Mouse (Mus musculus): Measurements from ENCODE around the gene Blmh. TPM values are rescaled to one million over a fixed set of nuclear protein-coding genes. Genes with fewer than 3 reads are reported as not detected.

The Blmh gene
- total RNA-seq, 2 experiments from 2014 or later: 68.5 to 69.9 TPM

DNA sequence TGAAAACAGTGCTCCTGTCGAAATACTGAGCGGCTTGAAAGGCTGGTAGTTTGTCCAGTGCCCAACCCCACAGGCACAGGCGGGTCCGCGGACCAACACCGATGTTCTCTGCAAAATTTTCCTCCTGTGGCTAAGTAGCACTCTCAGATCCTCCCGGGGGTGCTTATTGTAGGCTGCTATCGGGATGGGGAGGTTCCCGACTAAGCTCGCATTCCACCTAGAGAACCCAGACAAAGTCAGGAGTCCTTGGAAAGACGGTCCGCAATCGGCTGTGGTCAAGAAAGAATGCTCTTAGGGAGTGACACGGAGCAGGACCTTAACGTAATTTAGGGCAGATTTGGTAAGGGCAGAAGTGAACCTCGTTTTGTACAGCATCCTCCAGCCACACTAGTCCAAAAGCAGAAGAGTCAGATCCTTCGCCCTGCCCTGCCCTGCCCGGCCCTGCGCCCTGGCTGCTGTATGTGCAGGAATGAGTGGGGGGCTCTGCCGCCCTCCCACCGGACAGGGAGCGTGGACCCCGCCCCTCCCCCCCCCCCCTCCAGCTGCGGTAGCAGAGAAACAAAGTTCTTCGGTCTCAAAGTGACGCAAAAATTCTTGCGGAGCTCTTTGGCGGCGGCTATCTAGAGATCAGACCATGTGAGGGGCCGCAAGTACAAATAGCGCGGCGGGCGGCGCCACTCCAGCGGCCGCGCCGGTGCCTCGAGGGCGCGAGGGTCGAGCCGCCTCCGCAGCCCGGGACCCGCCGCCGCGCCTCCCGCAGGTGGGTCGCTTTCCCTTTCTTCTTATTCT is 73.5 kb downstream of the Blmh start, which contains the start of gene Slc6a4:
TSS of gene Slc6a4 (plus strand) at position 688 of the 789 bp plus-strand sequence.
- no peak for DNase-seq (ENCODE audit: low spot score in 2 of 2)

DNA sequence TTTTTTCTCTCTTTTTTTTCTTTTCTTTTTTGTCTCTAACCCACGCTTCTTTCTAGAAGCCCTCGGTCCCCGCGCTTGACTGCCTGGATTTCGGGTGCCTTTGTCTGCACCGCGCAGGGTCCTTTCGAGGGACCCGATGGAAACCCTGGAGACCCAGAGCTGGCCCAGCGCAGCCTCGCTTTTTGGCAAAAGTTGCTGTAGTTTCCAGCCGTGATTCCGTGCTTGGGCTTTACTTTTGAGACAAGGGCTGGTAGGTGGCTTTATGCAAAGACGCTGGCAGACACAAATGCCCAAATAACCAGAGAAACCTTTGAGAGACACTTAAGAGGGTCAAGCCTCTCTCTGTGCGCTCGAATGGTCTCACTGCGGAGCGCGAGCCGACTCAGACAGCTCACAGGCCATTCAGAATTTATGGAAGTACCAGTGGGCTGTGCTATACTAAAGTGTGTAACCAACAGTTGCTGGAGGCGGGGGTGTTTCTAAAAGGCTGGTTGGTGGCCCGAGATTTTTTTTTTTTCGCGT is 74.2 kb downstream of the Blmh start:
- DNase-seq (ENCODE audit: low spot score in 2 of 2): peak in 1 of 2 experiments; percentile 15

DNA sequence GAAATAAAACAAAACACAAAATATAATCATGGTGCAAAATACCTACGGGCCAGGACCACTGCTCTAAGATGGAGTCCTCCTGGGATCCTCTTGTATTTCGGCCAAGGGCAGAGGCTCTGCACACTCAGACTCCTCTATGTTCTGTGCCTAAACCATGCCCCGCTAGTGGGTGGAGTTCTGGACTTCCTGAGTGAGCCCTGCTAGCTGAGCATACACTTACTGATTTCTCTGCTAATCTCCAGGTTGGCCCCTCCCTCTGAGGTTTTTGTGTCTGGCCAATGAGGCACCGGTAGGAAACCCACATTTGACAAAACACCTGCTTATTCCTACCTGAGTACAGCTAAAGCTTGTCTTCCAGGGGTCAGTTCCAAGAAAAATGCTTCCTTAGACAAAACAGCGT is 76.1 kb downstream of the Blmh start:
- DNase-seq (ENCODE audit: low spot score in 2 of 2): no peak

DNA sequence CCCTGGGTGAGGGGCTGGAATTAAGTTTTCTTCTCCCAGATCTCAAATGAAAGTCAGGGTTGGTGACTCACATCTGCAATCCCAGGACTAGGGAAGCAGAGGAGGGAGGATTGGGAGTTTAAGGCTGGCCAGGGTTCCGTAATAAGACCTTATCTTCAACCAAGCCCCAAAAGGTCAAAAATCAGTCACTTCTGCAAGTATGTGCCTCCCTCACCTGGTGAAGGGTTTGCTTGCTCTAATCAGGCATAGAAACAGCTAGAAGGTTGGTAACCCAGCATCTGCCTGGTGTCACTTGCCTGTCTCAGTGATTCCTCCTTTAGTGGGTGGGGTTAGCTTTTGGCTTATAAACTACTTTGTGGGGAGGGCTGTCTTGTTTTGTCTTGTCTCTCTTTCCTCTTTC is 77.8 kb downstream of the Blmh start:
- DNase-seq (ENCODE audit: low spot score in 2 of 2): no peak

DNA sequence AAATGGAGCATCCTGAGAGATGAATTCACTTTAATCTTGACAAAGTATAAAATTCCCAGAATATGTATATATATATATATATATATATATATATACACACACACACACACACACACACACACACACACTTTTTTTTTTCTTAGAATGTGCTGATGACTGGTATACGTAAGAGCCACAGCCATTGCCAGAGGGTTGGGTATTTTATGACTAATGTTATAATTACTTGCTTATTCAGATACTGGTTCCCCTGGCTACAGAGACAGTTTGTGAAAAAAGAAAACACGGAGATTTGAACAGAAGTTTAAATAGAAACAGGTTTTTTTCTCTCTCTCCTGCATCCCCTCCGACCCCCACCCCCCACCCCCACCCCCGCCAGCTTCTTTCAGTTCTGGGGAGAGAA is 81.3 kb downstream of the Blmh start:
- DNase-seq (ENCODE audit: low spot score in 2 of 2): no peak

DNA sequence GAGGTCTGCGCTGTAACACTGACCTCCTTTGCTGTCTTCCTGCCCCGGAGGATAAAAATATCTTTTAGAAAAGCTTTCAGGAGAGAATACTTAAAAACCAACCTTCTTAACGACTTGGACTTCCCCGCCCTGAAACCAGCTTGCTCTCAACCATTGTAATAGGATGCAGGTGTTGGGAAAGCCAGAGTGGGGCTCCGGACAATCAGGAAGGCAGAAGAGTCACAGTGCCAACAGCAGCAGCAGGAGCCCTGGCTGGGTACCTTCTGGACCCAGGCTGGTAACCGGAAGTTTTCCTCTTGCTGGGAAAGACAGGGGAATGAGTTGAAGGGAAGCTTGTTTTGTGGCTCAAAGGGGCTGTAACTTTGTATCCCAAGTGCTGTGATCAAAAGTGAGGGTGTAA is 82.0 kb downstream of the Blmh start:
- no peak for DNase-seq (ENCODE audit: low spot score in 2 of 2)

DNA sequence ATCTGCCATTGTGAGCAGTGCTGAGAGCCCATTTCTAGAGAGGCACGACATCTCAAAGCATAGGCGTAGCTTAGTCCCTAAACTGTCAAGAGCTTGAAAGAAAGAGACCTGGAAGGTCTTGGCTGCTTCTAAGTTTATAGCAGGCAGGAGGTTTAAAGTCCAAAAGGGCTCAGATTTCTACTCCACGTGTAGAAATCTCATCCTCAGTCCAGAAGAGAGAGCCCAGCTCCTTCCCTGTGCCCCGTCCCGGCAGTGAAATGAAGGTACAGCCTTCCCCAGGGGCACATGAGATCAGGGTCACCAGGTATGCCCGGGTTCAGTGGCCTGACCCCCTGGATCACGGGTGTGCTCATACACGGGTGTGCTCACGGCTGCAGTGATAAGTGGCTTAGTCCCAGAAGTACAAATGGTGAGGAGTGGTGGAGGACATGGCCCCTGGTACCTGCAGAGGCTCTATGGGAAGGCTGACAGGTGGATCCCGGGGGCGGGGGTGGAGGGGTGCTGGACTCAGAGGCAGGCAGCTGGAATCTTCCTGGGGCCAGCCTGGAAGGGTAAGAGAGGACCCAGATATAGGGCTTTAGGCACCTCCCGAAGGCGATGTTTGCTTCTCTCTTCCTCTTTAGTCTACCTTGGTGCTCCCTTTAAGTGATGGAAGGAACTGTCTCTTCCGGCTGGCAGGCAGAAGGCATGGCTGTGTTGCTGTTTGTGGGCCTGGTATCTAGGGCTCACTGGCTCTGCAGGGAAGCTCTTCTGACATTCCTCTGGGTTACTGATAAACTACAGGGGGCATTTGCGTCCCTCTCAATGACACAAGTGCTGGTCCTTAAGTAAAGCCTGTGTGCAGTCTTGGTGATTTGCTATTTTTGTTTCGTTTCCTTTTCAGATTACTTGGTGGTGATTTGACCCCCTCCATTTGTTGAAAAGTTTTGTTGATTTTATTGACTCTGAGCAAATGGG is 84.7 kb downstream of the Blmh start:
- DNase-seq (ENCODE audit: low spot score in 2 of 2): no peak

DNA sequence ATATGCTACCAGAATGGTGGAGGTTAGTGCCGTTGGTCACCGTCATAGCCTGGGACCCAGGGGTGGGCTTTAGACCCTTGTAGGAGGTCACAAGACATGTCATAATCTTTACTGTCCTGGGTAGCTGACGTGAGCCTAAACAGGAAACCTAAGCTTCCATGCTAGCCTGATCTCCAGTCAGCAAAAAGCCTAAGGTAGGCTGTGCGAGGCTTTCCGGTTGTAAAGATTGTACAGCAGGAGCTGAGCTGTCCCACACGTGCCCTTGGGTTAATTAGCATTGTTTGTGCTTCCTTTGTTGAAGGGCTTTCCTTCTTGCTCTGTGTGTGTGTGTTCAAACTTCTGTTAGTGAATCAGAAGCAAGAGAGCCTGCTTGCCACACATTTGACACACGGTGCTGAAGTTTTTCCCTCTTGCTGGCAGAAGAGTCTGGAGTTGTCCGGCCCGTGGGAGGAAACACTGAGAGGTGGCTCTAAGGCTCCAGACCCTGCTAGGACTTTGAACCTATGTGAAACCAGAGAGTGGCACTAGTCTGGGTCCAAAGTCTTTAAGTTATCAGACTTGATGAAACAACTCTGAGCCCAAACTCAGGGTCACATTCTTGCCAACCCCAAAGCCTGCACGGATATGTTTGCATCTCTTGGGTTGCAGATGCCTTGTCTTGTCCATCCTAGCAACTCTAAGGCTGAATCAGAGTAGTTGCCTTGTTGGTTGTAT is 86.3 kb downstream of the Blmh start:
- DNase-seq (ENCODE audit: low spot score in 2 of 2): no peak

DNA sequence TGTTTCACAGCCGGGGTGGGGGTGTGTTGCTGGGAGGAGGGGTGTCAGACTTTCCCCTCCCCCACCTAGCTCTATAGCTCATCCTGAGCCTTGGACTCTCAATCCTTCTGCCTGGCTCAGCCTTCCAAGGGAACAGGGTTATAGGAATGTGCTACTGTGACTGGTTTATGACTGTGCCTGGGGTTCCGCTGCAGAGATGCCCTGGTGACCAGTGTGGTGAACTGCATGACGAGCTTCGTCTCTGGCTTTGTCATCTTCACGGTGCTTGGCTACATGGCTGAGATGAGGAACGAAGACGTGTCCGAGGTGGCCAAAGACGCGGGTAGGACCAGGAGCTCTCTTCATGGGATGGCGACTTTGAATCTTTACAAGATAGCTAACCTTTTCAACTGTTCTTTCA is 93.4 kb downstream of the Blmh start:
- no peak for DNase-seq (ENCODE audit: low spot score in 2 of 2)

DNA sequence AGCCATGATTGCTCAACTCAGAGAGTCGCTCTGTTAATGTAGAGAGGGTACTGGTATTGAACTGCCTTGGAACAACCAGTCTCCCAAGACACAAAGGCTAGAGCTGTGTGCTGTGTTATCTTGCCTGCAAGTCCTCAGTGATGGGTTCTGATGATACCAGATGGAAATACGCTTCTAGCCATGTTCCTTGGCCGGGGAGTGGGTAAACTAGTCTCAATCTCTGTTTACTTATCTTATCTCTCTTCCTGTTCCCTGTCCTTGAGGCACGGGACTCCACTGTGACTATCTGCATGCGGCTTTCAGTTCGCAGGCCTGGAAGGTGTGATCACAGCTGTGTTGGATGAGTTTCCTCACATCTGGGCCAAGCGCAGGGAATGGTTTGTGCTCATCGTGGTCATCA is 94.9 kb downstream of the Blmh start:
- no peak for DNase-seq (ENCODE audit: low spot score in 2 of 2)

DNA sequence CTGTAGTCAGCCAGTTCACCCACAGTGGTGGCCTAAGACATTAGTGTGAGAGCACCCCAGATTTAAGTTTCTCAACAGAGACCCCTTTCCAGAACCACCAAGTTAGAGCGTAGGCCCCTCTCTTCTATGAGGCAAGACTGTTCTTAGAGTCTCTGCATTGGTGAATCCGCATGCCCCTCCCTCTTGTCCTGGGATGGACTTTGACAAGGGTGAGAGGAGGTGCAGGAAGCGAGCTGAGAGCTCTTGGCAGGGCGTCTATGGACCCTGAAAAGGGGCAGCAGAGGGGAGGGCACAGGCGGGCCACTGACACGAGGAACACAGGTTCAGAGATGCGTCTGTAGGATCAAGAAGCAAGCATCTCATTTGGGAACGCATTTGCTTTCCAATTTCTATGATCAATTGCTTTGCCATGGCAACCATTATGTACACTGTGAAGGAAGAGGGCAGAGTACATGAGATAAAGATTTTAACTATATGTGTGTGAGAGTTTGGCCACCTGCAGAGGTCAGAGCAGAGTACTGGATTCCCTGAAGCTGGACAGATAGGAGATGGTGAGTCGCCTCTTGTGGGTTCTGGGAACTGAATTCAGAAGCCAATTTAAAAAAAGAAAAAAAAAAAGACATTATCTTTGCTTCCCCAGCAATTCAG is 97.3 kb downstream of the Blmh start:
- no peak for DNase-seq (ENCODE audit: low spot score in 2 of 2)

DNA sequence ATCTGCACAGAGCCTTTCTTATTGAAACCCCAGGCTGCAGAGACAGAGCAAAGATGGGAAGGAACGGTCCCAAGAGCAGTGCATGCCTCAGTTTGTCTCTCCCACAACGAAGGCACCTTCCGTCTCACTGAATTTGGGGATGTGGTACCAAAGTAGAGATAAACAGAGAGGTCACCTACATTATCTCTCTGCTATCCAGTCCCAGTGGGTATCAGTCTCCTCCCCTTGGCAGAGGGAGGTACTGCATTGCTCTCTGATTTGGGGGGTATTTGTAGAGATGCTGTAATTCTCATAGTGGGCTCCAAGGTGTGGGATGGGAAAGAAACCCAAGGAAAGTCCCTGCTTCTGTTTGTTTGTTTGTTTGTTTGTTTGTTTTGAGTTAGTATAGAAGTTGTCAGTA is 102.0 kb downstream of the Blmh start:
- no peak for DNase-seq (ENCODE audit: low spot score in 2 of 2)

DNA sequence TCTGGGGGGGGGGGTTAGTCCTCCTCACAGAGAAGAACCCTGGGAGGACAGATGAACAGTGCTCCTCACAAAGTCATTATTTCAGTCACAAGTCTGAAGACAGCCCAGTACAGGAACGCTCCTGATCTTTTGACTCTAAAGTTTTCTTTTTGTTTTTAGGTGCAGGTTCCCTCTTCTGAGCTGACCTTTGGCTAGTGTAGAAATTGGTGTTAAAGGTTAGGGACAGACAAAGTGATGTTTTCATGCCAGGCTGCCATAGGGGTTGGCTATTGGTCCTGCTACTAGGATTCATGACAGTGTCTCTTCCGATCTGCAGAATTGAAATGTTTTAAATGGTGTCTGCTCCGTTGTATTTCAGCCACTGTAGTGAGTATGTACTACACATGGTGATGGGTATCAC is 103.5 kb downstream of the Blmh start:
- DNase-seq (ENCODE audit: low spot score in 2 of 2): no peak

DNA sequence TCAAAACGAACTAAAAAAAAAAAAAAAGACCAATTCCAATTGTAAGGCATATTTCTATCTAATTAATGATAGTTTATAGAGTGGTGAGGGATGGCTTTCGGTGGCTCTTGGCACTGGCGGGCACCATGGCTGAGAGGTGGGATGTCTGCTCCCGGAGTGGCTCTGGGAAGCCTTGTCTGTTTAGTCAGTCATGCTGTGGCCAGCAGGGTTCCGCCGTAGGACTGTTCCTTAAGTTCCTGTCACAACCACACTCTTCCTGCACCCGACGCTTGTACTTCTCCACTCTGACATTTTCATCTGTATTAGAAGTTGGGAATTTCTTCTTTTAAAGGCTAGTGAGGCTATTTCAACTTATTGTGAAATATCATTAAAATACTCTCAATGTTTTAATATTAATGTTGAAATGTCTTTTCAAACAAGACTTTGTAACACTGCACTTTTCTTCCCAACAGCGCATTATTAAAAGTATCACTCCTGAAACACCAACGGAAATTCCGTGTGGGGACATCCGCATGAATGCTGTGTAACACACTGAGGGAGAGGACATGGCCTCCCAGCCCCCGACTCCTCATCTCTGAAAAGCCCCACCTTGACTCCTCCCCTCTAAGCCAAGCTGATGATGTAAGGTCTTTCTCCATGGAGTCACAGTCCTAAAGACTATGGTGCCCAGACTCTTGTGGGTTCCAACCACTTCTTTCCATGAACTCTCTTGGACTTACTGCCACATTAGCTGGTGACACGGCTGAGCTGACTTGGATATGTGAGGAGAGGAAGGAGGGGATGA is 106.7 kb downstream of the Blmh start:
- DNase-seq (ENCODE audit: low spot score in 2 of 2): no peak

Other genes with a start within 250 kb of the Blmh start
- gene Trarg1, start 245.0 kb upstream of the Blmh start, total RNA-seq (2021): under 1 TPM; 0.60 to 0.71 TPM
- 10 to 100 TPM; 51.8 to 52.4 TPM for gene Gosr1, start 161.2 kb upstream of the Blmh start, total RNA-seq (2021)
- 10 to 100 TPM; 61.5 to 62.0 TPM for gene Cpd, start 77.8 kb upstream of the Blmh start, total RNA-seq (2021)
- not detected for gene Tmigd1, start 22.6 kb upstream of the Blmh start, total RNA-seq (2021)
- under 1 TPM in 1 of 2 experiments, not detected in 1; 0.37 TPM for gene Slc6a4, start 73.8 kb downstream of the Blmh start, total RNA-seq (2021)
- gene Nsrp1, start 153.6 kb downstream of the Blmh start, total RNA-seq (2021): 10 to 100 TPM; 14.6 to 16.6 TPM